Mouse (Mus musculus): Measurements from ENCODE around the gene Man1b1. TPM values are rescaled to one million over a fixed set of nuclear protein-coding genes. Genes with fewer than 3 reads are reported as not detected.
A peak's percentile ranks its signal among the peaks of the same experiment; 100 is the strongest.

The Man1b1 gene
- polyA plus RNA-seq, 1 experiment from 2014 or later = 65.8 TPM

DNA sequence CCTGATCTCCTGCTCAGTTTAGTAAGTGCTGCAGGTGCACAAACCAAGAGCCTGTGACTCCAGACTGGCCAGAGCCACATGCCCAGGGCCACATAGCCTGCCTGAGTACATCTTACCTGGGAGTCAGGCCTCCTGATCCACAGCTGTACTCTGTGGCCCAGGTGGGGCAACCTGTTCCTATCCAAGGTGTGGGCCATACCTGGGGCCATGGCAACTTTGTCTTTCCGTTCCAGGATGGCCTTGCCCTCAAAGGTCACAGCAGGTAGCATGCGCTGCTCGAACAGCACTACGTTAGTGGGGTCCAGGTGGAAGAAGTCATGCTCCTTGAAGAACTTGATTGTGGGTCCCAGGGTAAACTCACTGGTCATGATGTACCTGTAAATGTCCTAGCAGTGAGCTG, 32.2 kb downstream of the Man1b1 start:
- WGBS = 87% methylated on average over 4 of the region's 4 CpGs
- H3K9me3 ChIP-seq (ENCODE audit: control insufficient read depth, low read length) = no peaks in the 10 kb centered on the region
- no peak overlapping the region for H3K4me3 ChIP-seq (ENCODE audit: low read depth, low read length)
- DNase-seq (ENCODE audit: low spot score) = no peak
- no peaks in the 10 kb centered on the region for H3K36me3 ChIP-seq (ENCODE audit: control insufficient read depth, insufficient read depth, low read length)
- H3K27ac ChIP-seq (ENCODE audit: low read depth, low read length) = no peak overlapping the region
- no peak for ATAC-seq (ENCODE audit: insufficient read depth, low FRiP score, low TSS enrichment)
- no peak overlapping the region for H3K9ac ChIP-seq (ENCODE audit: low read length)
- no peak overlapping the region for H3K4me2 ChIP-seq (ENCODE audit: low read depth)
- H3K4me1 ChIP-seq (ENCODE audit: control insufficient read depth, insufficient read depth, low read length) = peaks cover 3% of the 10 kb centered on the region; the same call in 1 of the 2 replicates
- peaks cover 23% of the 10 kb centered on the region for H3K27me3 ChIP-seq (ENCODE audit: control insufficient read depth, insufficient read depth, low read length)

DNA sequence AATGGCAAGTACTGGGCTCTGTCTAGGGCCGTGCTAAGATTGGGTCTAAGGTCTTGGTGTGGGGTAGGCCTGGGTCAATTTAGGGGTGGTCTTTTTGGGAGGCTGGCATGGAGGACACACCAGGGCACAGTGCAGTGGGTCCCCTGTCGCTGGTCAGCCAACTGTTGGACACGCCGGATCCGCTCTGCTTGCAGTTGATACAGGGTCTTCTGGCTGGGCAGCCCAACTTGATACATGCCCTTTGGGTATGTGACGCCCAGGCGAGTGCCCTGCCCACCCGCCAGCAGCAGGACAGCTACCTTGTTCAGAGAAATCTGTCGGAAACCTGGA, 32.6 kb downstream of the Man1b1 start:
- Histone ChIP-seq H3K4me1 (ENCODE audit: control insufficient read depth, insufficient read depth, low read length) (peaks cover 3% of the 10 kb centered on the region; the same call in 1 of the 2 replicates), H3K36me3 (ENCODE audit: control insufficient read depth, insufficient read depth, low read length) (no peaks in the 10 kb centered on the region), H3K4me2 (ENCODE audit: low read depth) (peak overlapping the region; percentile 95), H3K9me3 (ENCODE audit: control insufficient read depth, low read length) (no peaks in the 10 kb centered on the region), H3K4me3 (ENCODE audit: low read depth, low read length) (peak overlapping the region; percentile 48), H3K27me3 (ENCODE audit: control insufficient read depth, insufficient read depth, low read length) (peaks cover 23% of the 10 kb centered on the region), H3K9ac (ENCODE audit: low read length) (no peak overlapping the region; the same call in 1 of the 2 replicates), H3K27ac (ENCODE audit: low read depth, low read length) (no peak overlapping the region)
- DNase-seq (ENCODE audit: low spot score) (no peak), ATAC-seq (ENCODE audit: insufficient read depth, low FRiP score, low TSS enrichment) (peak; percentile 38; the same call in 1 of the 2 replicates)
- 33% methylated on average over 9 of the region's 9 CpGs for WGBS

DNA sequence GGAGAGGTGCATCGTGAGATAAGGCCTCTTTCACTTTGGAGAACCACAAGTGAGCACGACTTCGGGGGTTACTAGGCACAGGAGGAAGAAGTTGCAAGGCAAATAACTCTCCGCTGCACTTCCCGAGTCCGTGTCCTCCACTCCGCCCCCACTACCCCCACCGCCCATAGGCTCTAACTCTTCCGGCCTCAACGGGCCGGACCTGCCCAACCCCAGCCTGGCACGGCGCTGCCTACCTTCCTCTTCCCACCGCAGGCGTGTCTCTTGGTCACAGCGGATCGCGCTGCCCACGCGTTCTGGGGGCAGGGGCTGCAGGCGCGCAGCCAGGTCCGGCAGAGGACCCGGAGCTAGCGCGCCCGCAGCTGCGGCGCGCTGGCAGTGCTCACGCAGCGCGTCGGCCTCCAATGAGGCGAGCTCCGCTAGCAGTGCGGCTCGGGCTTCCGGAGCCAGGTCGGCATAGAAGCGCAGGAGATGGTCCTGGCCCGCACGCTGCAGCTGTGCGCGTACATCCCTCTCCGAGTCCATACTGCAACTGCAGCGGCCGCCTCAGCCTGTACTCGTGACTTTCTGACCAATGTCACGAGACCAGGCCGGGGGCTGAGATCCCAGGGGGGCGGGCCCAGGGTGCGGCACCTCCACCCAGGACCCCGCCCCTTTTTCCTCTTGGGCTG, 33.1 kb downstream of the Man1b1 start, which contains the start of gene Uap1l1:
Gene Uap1l1, minus strand, starts transcription at position 592 of the 671 bp plus-strand sequence.
- Histone ChIP-seq H3K36me3 (ENCODE audit: control insufficient read depth, insufficient read depth, low read length) (no peaks in the 10 kb centered on the region), H3K27me3 (ENCODE audit: control insufficient read depth, insufficient read depth, low read length) (peaks cover 23% of the 10 kb centered on the region), H3K27ac (ENCODE audit: low read depth, low read length) (no peak within 1 kb of the TSS), H3K4me3 (ENCODE audit: low read depth, low read length) (peak within 1 kb of the TSS; percentile 48), H3K9me3 (ENCODE audit: control insufficient read depth, low read length) (no peaks in the 10 kb centered on the region), H3K4me2 (ENCODE audit: low read depth) (peak within 1 kb of the TSS; percentile 95), H3K4me1 (ENCODE audit: control insufficient read depth, insufficient read depth, low read length) (peaks cover 3% of the 10 kb centered on the region; the same call in 1 of the 2 replicates), H3K9ac (ENCODE audit: low read length) (peak within 1 kb of the TSS; percentile 56)
- peak; percentile 61; the same call in 1 of the 2 replicates for ATAC-seq (ENCODE audit: insufficient read depth, low FRiP score, low TSS enrichment)
- under 1% methylated on average over 54 of the region's 54 CpGs for WGBS
- peak; percentile 61 for DNase-seq (ENCODE audit: low spot score)

DNA sequence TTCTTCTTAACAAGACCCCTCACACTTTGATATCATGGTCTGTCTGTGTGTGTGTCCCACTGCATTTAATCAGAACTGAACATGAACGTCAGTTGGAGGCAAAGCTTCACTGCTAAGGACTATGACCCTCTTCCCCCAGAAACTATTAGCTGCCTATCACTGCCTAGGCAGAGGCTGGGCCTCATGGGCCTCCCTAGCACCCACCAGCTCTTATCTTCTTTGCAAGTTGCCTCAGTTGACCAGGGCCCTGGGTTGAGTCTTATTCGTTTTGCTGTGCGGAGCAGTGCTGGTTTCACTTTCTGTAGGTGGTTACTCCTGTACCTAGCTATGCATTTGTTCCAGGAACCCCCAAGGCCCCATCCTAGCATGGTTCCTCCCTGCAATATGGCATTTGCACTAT, 37.9 kb downstream of the Man1b1 start:
- H3K4me2 ChIP-seq (ENCODE audit: low read depth) = no peak overlapping the region
- no peak overlapping the region for H3K9ac ChIP-seq (ENCODE audit: low read length)
- H3K27ac ChIP-seq (ENCODE audit: low read depth, low read length) = no peak overlapping the region
- peaks cover 22% of the 10 kb centered on the region for H3K4me1 ChIP-seq (ENCODE audit: control insufficient read depth, insufficient read depth, low read length)
- no peak for ATAC-seq (ENCODE audit: insufficient read depth, low FRiP score, low TSS enrichment)
- no peak overlapping the region for H3K4me3 ChIP-seq (ENCODE audit: low read depth, low read length)
- no peaks in the 10 kb centered on the region for H3K36me3 ChIP-seq (ENCODE audit: control insufficient read depth, insufficient read depth, low read length)
- WGBS = 90% methylated on average over 3 of the region's 3 CpGs
- no peak for DNase-seq (ENCODE audit: low spot score)
- no peaks in the 10 kb centered on the region for H3K9me3 ChIP-seq (ENCODE audit: control insufficient read depth, low read length)
- peaks cover 7% of the 10 kb centered on the region for H3K27me3 ChIP-seq (ENCODE audit: control insufficient read depth, insufficient read depth, low read length)

DNA sequence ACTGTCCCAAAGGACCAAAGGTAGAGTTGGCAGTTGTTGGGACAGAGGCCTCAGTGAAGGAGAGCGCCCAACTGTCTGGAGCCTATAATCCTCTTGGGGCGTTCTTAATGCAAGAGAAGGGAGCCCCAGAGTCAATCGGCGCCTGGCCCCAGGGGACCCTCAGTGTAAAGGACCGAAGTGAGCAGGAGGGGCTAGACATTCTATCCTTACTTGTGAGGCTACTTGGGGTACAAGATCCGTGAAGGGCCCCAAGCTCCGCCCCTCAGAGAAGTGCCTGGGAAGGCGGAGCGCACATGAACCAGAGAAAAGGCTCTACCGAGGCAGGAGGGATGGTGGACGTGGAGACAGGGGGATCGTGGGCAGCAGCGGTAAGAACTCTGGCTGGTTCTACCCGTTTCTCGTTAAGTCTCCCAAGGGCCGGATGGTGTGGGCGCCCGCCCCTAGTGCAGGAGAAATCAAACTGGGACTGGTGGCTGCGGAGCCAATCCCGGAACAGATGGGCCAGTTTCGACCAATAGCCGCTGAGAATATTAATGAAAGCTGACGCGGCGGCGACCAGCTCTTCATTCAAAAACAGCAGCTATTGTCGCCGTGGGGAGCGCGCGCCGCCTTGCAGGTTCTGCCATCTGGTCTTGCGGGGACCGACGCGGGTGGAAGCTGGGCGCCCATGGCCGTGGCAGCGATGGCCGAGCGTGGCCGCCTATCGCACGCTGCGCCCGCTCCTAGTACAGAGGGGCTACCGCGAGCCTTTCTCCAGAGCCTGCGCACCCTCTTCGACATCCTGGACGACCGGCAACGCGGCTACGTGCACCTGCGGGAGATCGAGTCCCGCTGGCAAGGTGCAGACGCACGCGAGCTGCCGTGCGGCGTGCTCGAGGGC, 39.9 kb downstream of the Man1b1 start, which contains the start of gene Sapcd2:
Gene Sapcd2, plus strand, starts transcription at position 558 of the 880 bp plus-strand sequence.
- Histone ChIP-seq H3K36me3 (ENCODE audit: control insufficient read depth, insufficient read depth, low read length) (peaks cover 2% of the 10 kb centered on the region), H3K27ac (ENCODE audit: low read depth, low read length) (peak within 1 kb of the TSS; percentile 64), H3K4me2 (ENCODE audit: low read depth) (peak within 1 kb of the TSS; percentile 94), H3K9me3 (ENCODE audit: control insufficient read depth, low read length) (no peaks in the 10 kb centered on the region), H3K4me3 (ENCODE audit: low read depth, low read length) (peak within 1 kb of the TSS; percentile 86), H3K4me1 (ENCODE audit: control insufficient read depth, insufficient read depth, low read length) (peaks cover 21% of the 10 kb centered on the region), H3K9ac (ENCODE audit: low read length) (peak within 1 kb of the TSS; percentile 80), H3K27me3 (ENCODE audit: control insufficient read depth, insufficient read depth, low read length) (no peaks in the 10 kb centered on the region)
- ATAC-seq (ENCODE audit: insufficient read depth, low FRiP score, low TSS enrichment) (peak; percentile 96), DNase-seq (ENCODE audit: low spot score) (peak; percentile 91)
- WGBS = under 1% methylated on average over 65 of the region's 65 CpGs

- Histone ChIP-seq H3K9me3 (ENCODE audit: control insufficient read depth, low read length) (no peaks in the 10 kb centered on the region), H3K27me3 (ENCODE audit: control insufficient read depth, insufficient read depth, low read length) (no peaks in the 10 kb centered on the region), H3K9ac (ENCODE audit: low read length) (peak overlapping the region; percentile 80), H3K36me3 (ENCODE audit: control insufficient read depth, insufficient read depth, low read length) (peaks cover 2% of the 10 kb centered on the region), H3K27ac (ENCODE audit: low read depth, low read length) (0 out of 2 replicates have a peak overlapping the region, but pooled peaks have one; percentile 23), H3K4me2 (ENCODE audit: low read depth) (peak overlapping the region; percentile 94), H3K4me3 (ENCODE audit: low read depth, low read length) (peak overlapping the region; percentile 86), H3K4me1 (ENCODE audit: control insufficient read depth, insufficient read depth, low read length) (peaks cover 21% of the 10 kb centered on the region)
- DNase-seq (ENCODE audit: low spot score) (no peak), ATAC-seq (ENCODE audit: insufficient read depth, low FRiP score, low TSS enrichment) (peak; percentile 16; the same call in 1 of the 2 replicates)
- WGBS = 3% methylated on average over 42 of the region's 42 CpGs
These were observed 40.7 kb downstream of the Man1b1 start for GRCm38 (mm10) chr2:25372644-25373391.

- Histone ChIP-seq H3K9ac (ENCODE audit: low read length) (peak overlapping the region; percentile 80), H3K4me2 (ENCODE audit: low read depth) (peak overlapping the region; percentile 94), H3K27me3 (ENCODE audit: control insufficient read depth, insufficient read depth, low read length) (no peaks in the 10 kb centered on the region), H3K4me3 (ENCODE audit: low read depth, low read length) (peak overlapping the region; percentile 86), H3K4me1 (ENCODE audit: control insufficient read depth, insufficient read depth, low read length) (peaks cover 21% of the 10 kb centered on the region), H3K9me3 (ENCODE audit: control insufficient read depth, low read length) (no peaks in the 10 kb centered on the region), H3K27ac (ENCODE audit: low read depth, low read length) (no peak overlapping the region), H3K36me3 (ENCODE audit: control insufficient read depth, insufficient read depth, low read length) (peaks cover 2% of the 10 kb centered on the region)
- ATAC-seq (ENCODE audit: insufficient read depth, low FRiP score, low TSS enrichment) (no peak), DNase-seq (ENCODE audit: low spot score) (no peak)
- 18% methylated on average over 2 of the region's 2 CpGs for WGBS
These were observed 41.3 kb downstream of the Man1b1 start for GRCm38 (mm10) chr2:25373431-25373830.

DNA sequence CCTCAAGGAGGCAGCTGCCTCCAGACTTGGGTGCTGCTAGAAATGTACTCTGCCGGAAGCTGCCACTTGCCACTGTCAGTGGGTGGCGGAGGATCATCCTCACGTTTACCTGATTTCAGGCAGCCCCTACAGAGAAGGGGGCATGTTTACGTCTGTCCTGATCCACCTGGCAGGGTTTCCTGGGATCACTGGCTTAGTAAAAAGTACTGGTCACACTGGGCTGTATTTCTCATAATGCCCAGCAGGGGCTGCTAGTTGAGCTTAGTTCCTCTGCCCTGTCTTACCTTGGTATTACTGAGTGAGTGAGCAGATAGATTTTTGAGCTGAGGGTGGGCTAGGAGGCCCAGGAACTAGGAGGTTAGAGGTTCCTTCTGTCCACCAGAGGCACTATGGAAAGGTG, 44.5 kb downstream of the Man1b1 start:
- Histone ChIP-seq H3K4me1 (ENCODE audit: control insufficient read depth, insufficient read depth, low read length) (peaks cover 20% of the 10 kb centered on the region), H3K4me2 (ENCODE audit: low read depth) (no peak overlapping the region), H3K9me3 (ENCODE audit: control insufficient read depth, low read length) (no peaks in the 10 kb centered on the region), H3K4me3 (ENCODE audit: low read depth, low read length) (no peak overlapping the region), H3K27ac (ENCODE audit: low read depth, low read length) (no peak overlapping the region), H3K36me3 (ENCODE audit: control insufficient read depth, insufficient read depth, low read length) (peaks cover 2% of the 10 kb centered on the region), H3K27me3 (ENCODE audit: control insufficient read depth, insufficient read depth, low read length) (no peaks in the 10 kb centered on the region), H3K9ac (ENCODE audit: low read length) (no peak overlapping the region)
- 69% methylated on average over 4 of the region's 4 CpGs for WGBS
- ATAC-seq (ENCODE audit: insufficient read depth, low FRiP score, low TSS enrichment) (no peak), DNase-seq (ENCODE audit: low spot score) (peak; percentile 63)

All from neural tube, embryonic 11.5 days (tissue).